Mouse (Mus musculus) right cerebral cortex, adult 2 months (tissue): ENCODE data around the gene Farp1.
"Not testable (repeated sequence)": the region's sequence is repeated elsewhere in the genome, so short reads cannot be mapped to it uniquely, and the experiment has no call there.

Experiments used
- DNase-seq, 2 experiments: peaks; one replicate each; pipeline ENCODE4 v3.0.0; 2021 to 2022; ENCODE audit warnings: low spot score in 2 of 2

Farp1 gene

DNA sequence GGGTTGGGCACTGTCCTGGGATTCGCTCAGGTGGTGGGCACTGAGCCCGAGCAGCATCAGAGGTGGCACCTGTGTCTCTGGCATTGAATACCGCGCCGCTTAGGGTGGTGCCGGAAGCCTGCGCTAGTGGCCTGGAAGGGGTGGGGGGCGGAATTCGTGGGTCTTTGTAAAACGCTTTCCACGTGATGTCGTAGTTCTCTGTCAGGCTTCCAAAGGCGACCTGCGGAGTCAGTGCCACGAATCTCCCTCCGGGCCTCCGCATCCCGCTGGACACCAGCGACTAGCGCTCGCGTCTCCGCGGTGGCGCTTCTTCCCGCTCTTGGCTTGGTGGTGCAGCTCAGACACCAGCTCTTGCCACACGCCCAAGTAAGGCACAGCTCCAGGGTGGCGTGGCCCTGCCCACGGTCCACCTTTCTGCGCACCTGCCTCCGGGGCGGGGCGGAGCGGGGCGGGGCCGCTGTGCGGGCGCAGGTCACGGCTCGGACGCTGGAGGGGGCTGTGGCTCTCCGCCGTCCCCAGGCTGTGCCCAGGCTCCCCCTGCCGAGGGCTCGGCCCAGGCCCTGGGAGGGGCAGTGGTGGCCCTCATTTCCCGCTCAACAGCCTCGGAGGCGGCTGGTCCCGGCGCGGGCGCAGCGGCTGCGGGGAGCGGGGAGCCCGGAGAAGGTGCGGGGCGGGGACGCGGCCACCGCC is at the start of gene Farp1:
Farp1 (plus strand) TSS at position 228 of the 690 bp plus-strand sequence.
- peak; percentile 64 to 75 for DNase-seq

DNA sequence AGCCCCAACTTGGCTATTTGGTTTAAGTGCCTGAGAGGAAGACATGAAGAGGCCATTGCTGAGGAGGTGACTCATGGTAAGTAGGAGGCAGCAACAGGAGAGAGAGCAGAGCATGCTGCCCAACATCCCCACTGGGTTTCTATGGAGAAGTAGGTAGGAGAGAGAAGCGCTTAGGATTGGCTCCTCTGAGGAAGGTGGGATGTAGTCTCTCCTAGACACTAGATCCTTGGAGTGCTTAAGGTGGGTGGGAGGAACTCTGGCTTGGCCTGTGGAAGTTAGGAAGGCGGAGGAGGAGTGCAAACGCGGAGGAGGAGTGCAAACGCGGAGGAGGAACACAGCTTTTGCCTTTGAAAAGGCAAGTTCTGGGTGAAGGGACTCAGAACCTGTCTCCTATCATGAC is 45.9 kb upstream of the Farp1 start:
- DNase-seq: peak; percentile 44 to 67

DNA sequence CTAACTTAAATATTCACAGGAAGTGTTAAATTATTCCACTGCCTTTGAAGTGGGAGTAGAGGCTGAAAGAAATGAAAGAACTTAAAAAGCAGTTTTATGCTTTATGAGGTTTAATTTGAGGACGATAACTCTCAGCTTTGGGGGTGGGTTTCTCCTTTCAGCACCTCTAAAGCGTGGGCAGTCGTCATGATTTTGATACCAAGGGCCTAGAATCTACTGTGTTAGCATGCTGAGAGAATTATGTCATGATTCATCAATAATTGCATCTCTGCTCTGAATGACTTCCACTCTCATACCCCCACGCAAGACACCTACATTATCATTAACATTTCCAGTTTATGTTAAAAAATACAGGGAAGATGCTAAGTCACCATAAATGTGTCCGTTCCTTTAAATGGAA is 37.3 kb upstream of the Farp1 start:
- DNase-seq: peak; percentile 33 to 35

DNA sequence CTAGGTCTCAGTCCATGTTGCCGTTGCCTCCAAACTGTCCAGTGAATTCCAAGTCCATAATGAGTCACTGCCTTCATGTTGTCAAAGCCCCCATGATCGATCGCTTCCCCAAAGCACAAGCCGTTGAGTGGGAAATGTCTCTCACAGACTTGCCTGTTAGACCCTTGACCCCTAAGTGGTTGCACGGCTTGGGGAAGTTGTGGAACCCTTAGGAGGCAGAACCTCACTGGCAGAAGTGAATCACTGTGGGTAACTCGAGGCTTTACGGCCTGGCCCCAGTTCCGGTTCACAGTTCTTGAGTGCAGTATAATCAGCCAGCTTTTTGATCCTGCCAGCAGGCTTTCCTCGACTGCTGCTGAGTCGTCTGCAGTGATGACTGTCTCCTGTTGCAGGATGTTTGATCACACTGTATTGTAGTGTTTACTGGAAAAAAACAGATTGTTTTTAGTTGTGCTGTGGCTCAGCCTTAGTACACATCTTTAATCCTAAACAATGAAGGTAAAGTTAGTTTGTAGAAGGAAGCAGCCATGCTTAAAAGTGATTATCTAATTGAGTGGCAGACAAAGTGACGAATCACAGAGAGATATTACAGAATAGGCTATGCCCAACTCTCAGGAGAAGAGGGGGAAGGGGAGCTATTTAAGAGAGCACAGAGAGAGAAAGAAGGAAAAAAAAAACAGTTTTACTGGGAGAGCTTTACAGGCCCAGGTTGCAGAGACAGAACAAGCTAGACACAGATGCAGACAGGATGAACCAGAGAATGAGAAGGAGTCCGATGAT is 34.2 kb upstream of the Farp1 start:
- DNase-seq: no peak

DNA sequence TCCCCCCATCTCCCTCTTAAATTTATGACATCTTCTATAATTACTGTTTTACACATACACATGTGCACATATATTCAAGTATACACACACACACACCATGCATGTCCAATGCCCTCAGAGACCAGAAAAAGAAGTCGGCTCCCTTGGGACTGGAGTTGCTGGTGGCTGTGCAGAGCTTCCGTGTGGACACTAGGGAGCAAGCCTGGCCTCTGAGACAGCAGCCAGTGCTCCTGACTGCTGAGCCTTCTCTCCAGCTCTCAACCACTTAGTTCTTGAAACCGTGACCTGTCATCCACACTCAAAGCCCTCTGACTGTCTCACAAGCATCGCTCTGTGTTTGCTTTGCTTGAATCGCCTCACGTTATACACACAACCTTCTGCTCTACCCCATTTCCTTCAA is 29.4 kb upstream of the Farp1 start:
- no peak for DNase-seq

DNA sequence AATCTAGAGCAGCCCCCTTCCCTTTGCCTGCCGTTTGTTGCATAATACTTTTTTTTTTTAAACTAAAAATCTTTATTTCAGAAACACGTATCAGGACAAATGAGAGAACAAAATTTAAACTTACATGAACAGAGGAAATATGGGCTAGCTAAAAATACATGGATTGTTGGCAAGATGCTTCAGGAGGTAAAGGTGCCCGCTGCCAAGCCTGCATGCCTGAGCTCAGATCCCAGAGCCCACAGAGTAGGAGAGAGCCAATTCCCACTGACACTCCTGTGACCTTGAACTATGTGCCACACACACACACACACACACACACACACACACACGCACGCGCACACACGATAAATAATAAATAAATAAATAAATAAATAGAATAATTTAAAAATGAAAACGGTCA is 29.0 kb upstream of the Farp1 start:
- no peak for DNase-seq

DNA sequence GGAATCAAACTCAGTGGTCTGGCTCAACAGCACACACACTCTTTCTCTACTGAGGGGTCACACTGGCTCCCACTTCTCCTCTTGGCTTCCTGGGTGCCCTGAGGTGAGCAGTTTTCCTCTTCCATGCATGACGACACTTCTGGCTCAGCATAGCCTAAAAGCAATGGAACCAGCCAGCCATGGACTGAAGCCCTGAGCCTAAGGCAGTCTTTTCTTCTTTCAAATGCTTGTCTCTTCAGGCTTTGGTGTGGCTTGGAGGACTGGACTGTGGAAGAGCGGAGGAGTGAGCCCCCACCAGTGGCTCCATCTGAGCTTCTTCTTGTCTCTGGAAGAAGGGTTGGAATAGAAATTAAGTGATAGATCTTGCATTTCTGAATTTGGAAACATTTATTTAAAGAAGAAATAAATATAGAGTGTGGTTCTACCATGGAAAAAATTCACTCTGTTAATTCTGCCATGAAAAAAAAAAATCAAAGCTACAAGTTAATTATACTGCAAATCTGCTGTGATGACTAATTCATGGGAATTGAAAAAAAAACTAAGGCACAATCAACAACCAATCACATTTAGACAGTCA is 19.8 kb upstream of the Farp1 start:
- no peak for DNase-seq

DNA sequence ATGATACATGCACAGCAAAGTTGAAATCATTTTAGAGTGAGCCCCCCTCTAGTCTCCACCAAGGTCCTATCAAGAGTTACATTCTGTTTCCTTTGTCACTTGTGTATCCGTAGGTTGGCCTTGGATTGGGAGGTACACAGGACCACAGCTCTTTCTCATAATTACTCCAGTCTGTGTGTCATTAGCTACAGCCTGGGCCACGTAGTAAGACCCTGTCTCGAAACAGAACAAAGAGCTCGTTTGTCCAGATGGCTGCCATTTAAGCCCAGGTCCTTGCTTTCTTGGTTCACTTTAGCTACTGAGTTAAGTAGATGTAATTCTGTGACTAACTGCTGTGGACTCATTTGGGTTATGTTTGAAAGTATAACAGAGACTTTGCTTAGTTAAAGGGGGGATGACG is 12.6 kb upstream of the Farp1 start:
- no peak for DNase-seq

DNA sequence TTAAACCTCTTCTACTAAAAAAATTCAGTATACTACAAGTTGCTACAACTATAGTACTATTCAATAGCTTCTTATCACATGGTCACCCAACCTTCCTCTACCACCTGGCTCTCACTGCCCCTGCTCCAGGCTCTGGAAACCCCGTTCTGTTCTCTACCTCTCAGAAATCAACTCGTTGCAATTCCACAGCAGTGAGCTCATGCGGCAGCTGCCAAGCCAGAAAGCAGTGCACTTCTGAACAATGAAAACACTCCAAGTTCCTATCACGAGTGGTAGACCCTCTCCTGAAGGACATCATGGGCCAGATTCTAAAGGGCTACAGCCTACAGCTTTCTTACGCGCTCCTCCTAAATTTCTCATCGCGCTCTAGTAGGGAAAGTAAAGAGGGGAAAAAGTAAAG is 9.6 kb upstream of the Farp1 start:
- DNase-seq: no peak

DNA sequence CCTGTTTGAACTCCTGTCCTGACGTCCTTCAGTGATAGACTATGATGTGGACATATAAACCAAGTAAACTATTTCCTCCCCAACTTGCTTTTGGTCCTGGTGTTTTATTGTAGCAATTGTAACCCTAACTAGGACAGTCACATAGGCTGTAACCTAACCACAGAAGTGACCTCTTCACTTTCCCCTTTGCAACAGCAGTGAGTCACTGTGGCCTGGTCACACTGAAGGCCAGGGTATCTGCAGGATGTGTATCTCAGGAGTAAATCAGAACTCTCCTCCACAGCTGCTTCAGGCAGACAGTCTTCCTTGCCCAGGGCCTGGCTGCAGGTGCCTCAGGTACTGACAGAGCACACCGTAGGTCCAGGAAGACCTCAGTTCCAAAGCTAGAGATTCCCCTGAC is 3.6 kb upstream of the Farp1 start:
- DNase-seq: no peak

DNA sequence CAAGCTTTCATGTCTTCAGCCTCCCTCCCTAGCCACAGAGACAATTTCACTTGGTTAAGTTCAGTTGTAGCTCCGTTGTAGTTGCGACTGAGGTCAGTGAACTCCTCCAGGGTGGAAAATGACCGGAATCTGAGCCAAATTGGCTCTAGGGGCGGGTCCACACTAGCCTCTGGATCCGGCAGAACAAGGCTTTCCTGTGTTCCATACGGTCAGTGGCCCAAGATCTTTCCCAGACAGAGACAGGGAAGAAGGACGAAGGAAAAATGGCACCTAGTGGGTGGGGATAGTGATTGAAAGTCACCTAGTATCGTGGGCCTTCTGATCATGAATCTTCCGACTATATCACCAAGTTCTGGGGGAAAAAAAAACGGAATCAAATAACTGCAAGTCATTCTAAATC is 475 bp upstream of the Farp1 start:
- no peak for DNase-seq

DNA sequence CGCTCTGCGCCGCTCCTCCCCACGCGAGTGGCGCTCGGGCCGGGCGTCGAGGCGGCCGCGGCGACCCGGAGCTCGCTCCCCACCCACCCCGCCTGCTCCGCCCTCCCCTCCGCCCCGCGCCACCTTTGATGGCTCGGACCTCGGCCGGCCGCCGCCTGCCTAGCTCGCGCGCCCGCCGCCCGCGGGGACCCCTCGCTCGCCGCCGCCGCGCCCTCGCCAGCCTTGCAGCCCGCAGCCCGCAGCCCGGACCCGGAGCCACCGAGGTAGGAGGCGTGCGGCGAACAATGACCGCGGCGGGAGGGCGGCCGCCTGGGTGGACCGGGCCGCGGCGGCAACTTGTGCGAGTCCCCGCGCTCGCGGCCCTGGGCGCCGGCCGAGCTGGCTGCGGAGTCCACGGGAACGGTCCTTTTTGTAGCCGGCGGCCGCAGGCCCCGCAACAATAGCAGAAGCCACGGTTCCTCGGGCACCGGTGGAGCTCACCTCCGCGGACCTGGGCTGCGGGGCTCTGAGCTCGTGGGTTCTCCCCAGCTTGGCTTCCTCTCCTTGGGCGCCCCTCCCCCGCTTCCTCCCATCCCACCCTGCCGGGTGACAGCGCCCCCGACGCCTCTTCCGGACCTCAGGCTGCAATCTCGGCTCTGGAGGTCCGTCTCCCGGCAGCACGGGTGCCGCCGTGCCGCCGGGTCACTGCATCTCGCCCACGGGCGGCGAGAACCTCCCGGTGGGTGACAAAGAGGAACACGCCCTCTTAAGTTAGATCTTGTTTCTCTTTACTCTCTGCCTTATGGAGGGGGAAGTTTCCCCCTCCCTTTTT is 868 bp downstream of the Farp1 start:
- DNase-seq: peak in 1 of 2 experiments; percentile 40

DNA sequence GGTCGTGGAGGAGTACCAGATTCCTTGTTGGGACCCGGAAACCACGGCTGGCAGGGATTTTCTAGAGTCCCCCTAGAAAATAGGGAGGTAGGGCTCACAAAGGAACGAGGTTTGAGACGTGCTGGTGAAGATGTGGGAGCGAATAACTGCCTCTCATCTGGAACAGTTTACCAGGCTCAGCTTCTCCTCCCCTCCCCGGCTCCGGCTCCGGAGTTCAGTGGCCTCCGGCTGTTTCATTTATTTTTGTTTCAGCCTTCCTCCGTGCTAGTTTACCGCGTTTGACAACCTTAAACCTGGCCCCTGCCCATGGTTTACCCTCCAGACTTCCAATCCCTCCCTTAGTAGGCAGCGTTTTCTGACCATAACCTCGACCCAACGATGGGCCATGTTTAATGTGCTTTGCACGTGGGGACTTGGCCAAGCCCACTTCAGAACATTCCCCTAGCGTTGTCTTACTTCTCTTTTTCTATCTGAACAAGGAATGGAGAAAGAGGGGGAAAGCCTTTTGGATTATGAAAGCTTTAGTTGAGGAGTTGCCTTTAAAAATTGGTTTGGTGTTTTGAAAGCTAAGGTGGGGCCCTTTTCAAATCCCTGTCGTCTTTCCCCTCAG is 1.7 kb downstream of the Farp1 start:
- DNase-seq: no peak

DNA sequence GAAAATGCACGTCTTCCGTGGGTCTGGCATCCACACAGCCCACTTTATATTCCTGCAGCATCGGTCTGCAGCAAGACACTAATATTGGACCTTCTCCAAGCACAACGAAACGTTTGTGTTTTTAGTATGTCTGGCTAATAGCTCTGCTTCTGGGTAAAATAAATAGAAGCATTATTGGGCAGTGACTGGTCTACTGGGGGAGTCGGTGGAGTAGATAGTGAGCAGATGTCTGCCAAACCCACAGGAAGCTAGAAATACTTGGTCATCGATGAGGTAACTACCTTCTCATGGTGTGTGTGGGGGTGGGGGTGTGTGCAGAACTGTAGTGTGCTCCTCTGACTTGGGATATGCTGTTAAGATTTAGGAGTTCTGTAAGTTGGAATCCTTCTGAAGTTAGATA is 2.3 kb downstream of the Farp1 start:
- DNase-seq: peak in 1 of 2 experiments; percentile 63

DNA sequence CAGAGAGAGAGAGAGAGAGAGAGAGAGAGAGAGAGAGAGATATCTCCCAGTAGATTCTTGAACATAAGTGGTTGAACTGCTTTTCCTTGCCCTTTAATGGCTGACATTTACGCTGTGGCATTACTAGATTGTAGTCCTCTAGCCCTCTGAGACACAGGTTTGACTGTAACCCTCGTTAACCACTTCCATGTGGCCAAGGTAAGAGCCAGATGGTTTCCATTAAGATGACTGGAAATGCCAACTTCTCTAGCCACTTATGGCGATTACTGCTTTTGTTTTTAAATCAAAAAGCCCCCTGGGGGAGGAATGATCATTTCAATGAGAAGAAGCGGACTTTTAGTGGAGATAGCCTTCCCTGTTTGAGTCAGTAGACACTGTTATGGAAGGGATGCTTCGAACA is 3.7 kb downstream of the Farp1 start:
- no peak for DNase-seq

DNA sequence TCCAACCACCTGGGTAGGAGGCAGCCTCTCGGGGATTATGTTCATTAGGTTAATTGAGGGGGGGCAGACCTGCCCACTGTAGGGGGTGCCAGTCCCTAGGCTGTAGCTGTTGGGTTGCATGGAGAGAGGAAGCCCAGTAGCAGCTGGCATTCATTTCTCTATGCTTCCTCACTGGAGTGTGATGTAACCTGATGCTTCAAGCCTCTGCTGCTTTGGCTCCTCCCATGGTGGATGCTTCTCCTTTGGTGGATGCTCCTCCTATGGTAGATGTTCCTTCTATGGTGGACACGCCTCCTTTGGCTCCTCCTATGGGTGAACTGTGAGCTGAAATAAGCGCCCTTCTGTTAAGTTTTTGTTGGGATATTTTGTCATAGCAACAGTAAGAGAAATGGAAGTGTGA is 9.1 kb downstream of the Farp1 start:
- no peak for DNase-seq

DNA sequence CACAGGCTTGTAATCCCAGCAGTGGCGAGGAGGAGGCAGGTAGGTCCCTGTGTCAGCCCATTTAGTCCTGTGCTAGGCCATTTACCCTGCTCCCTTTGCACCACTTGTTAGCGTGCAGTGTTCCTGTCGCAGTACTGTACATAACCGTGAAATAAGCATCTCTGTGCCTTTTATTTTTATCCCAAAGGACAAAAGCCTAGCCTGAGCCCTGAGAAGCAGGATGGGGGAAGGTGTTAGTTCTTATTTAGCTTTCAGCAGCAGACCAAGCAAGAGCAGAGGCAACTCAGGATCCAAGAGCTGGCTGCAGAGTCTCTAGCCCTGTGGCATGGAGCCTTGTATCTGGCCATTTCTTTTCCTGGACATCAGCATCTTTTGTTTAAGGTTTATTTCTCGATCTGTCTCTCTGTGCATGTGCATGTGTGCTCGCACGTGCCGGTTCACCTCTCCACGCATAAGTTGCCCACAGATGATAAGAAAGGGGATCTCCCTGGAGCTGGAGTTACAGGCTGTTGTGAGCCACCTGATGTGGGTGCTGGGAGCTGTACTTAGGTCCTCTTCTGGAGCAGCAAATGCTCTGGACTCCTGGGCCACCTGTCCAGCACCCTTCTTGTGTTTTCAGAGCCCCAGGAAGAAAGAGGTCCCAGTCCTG is 11.4 kb downstream of the Farp1 start:
- DNase-seq: no peak

DNA sequence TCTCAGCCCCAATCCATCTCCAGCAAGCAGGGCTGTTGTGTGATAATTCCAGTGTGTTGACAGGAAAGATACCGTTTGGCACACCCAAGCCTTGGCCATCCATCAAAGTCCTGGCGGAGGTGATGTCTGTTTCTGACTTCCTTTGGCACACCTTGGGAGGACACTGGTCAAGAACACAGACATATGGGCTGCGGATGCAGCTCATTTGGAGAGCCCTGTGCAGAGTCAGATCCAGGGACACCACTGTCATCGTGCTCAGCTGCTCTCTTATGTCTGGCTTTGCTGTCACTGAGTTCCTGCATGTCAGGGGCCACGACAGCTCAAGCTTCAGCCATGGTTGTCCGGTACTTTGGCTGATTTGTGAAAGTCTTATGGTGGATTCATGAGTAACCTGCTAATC is 12.8 kb downstream of the Farp1 start:
- DNase-seq: no peak

DNA sequence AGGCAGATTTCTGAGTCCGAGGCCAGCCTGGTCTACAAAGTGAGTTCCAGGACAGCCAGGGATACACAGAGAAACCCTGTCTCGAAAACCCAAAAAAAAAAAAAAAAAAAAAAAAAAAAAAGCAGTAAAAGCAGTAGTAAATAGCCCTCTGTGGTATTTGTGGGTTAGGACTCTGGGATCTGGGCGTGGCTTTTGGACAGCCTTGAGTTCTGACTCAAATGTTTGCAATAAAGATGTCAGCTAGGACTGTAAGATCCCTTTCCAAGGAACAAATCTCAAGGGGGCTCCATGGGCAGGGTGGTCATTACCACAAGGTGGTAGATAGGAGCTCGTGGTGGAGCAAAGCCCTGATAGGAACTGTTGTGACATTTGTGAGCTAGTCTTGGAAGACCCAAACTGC is 16.0 kb downstream of the Farp1 start:
- not testable (repeated sequence) for DNase-seq

DNA sequence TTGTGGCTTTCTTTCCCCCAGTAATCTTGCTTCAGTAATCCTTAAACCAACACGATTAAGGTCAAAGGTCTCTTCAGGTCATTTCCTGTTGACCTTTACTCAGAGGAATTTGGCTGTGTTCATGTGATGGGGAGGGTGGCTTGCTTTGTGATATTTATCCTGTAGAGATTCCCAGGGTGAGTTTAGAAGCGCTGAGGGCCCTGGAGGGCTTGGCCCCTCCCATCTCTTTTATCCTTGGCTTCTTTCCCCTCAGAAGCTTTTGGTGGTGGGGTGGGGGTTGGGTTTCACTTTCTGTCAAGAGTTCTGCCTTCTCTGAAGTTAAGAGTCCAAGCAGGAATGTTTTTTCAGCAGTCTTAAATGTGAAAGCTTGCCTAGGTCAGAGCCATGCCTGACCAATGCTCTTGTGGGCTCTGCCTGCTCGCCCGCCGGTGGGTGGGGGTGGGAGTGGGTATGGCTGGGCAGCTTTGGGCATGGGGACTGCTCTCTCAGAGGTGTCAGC is 18.1 kb downstream of the Farp1 start:
- no peak for DNase-seq

DNA sequence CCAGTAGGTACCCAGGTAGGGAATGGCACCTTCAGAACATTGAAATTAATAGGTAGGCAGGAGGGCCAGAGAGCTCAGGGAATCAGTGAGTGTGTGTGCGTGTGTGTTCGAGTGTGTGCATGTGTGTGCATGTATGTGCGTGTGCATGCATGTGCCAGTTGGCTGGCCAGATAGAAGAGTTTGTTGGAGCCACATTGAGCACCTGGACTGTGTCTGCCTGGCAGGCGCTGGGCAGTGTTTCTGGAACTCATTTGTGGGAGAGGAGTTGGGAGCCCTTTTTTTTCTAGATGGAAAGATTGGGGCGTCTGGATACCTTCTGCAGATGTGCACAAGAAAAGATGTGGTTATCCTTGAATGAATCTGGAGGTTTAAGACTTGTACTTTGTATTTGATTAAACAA is 19.1 kb downstream of the Farp1 start:
- no peak for DNase-seq
